In genomic region chr2:129627811-129628210, GRCm38 (mm10) we compare ENCODE assay signal across 15 mouse cellular contexts. TPM values are rescaled to one million over a fixed set of nuclear protein-coding genes. Genes with fewer than 3 reads are reported as not detected.
DNase-seq lines count a peak whose midpoint lies in the region; TF ChIP-seq lines count a peak whose summit lies in the region.
"Had no signal": no experiment of that assay in that cellular context is flagged by ENCODE, and none has a peak within 500 bp of the region (broad histone marks: within the 10 kb centered on the region; RNA-seq: fewer than 3 reads in every experiment).

No protein-coding gene starts in this region.

- DNase-seq in cerebellum, adult 9-10 months = peak; percentile 12
- no peak for DNase-seq in cerebellum, postnatal 4 days (ENCODE audit: low spot score in 2 of 2)
- peak; percentile 39 to 52 for DNase-seq in layer of hippocampus, adult 2 months (ENCODE audit: low spot score in 2 of 2)
- no peak for DNase-seq in layer of hippocampus, adult 11-12 months (ENCODE audit: low spot score)
- peak; percentile 66 to 95 for DNase-seq in left cerebral cortex, postnatal 25 days (ENCODE audit: low spot score in 2 of 2)
- no peak for DNase-seq in thymus, postnatal 14 days
- DNase-seq in urinary bladder, postnatal 14 days (ENCODE audit: low spot score) = no peak
- DNase-seq: cerebellum, postnatal 14 days; lung, embryonic 14.5 days; thymus, adult 18-20 months had no signal

- peak overlapping the region; percentile 70 for H3K27ac ChIP-seq in layer of hippocampus, adult 2 months
- peak overlapping the region; percentile 58 for H3K27ac ChIP-seq in cortical plate, adult 2 months (ENCODE audit: insufficient read depth, low read length)
- H3K27ac ChIP-seq: hindbrain, postnatal 0 days; limb, embryonic 12.5 days had no signal

- TF ChIP-seq POLR2A in cortical plate, adult 2 months (IDR thresholded peaks at IDR 0.05; ENCODE audit: extremely low read depth, insufficient read depth, low read length) = no peak

- no peak for TF ChIP-seq CTCF in layer of hippocampus, adult 2 months (conservative IDR thresholded peaks at IDR 0.05)
- TF ChIP-seq CTCF in cortical plate, adult 2 months (IDR thresholded peaks at IDR 0.05; ENCODE audit: extremely low read depth, insufficient read depth, low read length) = no peak

- H3K4me3 ChIP-seq in layer of hippocampus, adult 2 months = no peak overlapping the region
- H3K4me3 ChIP-seq in cortical plate, adult 2 months (ENCODE audit: insufficient read depth, low read length) = no peak overlapping the region
- H3K4me3 ChIP-seq: erythroblast, embryonic 14.5 days; limb, embryonic 12.5 days; megakaryocyte, embryonic 14.5 days had no signal

- intact Hi-C loops in left cerebral cortex, postnatal 25 days (cut with DNase I) = loop anchor here (2.0 kb wide), 1 partner anchor 31 kb away; no protein-coding TSS in a partner anchor

- peaks cover 15% of the 10 kb centered on the region for H3K4me1 ChIP-seq in cortical plate, adult 2 months (ENCODE audit: control insufficient read depth, insufficient read depth, low read length)

RNA-seq across cellular contexts. Expression of gene Sirpa, which starts 35.2 kb away (rescaled TPM):
- total RNA-seq in layer of hippocampus, adult 2 months (2021) = 100 to 1,000 TPM; 279 to 289 TPM
- 314 and 333 TPM in 2 replicates for polyA plus RNA-seq in cortical plate, adult 2 months (2012; rRNA removed)
- 100 to 1,000 TPM; 387 to 409 TPM for total RNA-seq in left cerebral cortex, postnatal 25 days (2021)

Comparison
In these comparisons a context has a peak if more than half of its experiments do, and no peak if none do; other contexts are left out.
1. DNase-seq: peak in cerebellum, adult 9-10 months (single experiment), layer of hippocampus, adult 2 months (2 of 2) and left cerebral cortex, postnatal 25 days (2 of 2); none in cerebellum, postnatal 4 days (0 of 2), layer of hippocampus, adult 11-12 months (single experiment), thymus, postnatal 14 days (single experiment) and urinary bladder, postnatal 14 days (single experiment).